35 mouse cellular contexts compared by ENCODE assay signal in the genomic region with DNA sequence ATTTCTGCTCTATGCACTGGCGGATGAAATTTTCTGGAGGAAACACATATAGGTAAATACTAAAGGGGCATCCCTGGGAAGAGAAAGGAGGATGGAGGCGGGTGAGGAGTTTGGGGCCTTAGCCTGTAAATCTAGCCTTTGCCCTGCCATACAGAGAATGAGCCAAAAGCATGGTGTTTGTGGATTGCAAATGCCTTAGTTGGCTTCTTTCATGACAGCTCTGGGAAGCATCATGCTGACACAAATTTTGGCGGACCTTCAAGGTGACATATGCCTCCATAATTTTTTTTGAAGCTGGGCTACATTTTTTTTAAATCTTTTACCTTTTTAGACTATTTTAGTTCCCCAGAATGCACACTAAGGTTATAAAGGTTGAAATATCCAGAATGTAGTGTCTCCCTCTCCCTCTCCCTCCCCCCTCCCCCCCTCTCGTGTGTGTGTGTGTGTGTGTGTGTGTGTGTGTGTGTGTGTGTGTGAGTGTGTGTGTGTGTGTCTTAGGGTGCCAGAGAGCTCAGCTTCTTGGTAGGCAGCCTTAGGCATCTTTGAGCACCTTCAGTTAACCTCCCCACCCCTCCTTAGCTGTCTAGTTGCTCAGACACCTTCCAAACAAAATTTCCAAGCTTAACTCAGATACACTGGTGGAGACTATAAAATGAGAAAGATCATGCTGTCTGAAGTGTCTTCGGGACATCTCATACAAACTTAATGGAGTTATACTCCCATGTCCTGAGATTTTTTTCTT. TPM values are rescaled to one million over a fixed set of nuclear protein-coding genes. Genes with fewer than 3 reads are reported as not detected.
A peak's percentile ranks its signal among the peaks of the same experiment; 100 is the strongest.
DNase-seq lines count a peak whose midpoint lies in the region; ATAC-seq and TF ChIP-seq lines count a peak whose summit lies in the region.
"Had no signal": no experiment of that assay in that cellular context is flagged by ENCODE, and none has a peak within 500 bp of the region (broad histone marks: within the 10 kb centered on the region; RNA-seq: fewer than 3 reads in every experiment).

No protein-coding gene starts in this region.

- H3K4me1 ChIP-seq in forebrain, postnatal 0 days (ENCODE audit: insufficient read depth) = no peaks in the 10 kb centered on the region; the same call in 1 of the 2 replicates
- H3K4me1 ChIP-seq in forebrain, embryonic 11.5 days (replicated peaks; ENCODE audit: control insufficient read depth, insufficient read depth, low read length) = no peaks in the 10 kb centered on the region
- H3K4me1 ChIP-seq: embryonic facial prominence, embryonic 13.5 days; heart, embryonic 15.5 days; intestine, embryonic 15.5 days; midbrain, embryonic 15.5 days had no signal

- ATAC-seq in forebrain, postnatal 0 days = peak; percentile 34; the same call in 1 of the 2 replicates
- ATAC-seq in forebrain, embryonic 11.5 days (replicated peaks; ENCODE audit: low FRiP score) = no peak
- ATAC-seq in cerebellum, adult (ENCODE audit: insufficient number of reproducible peaks, low FRiP score, low TSS enrichment) = peak; percentile 91
- ATAC-seq in inflammation-experienced regulatory T-cells, adult 6 months = no peak
- ATAC-seq: intestine, embryonic 15.5 days; liver, postnatal 0 days; lung, postnatal 0 days; midbrain, embryonic 15.5 days; Patski had no signal

- H3K4me3 ChIP-seq in forebrain, postnatal 0 days (ENCODE audit: low read depth, low read length) = no peak overlapping the region
- no peak overlapping the region for H3K4me3 ChIP-seq in forebrain, embryonic 11.5 days (ENCODE audit: low read depth, low read length)
- H3K4me3 ChIP-seq: embryonic facial prominence, embryonic 13.5 days; erythroblast, embryonic 14.5 days; heart, embryonic 15.5 days; intestine, embryonic 15.5 days; midbrain, embryonic 15.5 days had no signal

- H3K36me3 ChIP-seq in forebrain, postnatal 0 days (ENCODE audit: insufficient read depth) = no peaks in the 10 kb centered on the region
- H3K36me3 ChIP-seq in forebrain, embryonic 11.5 days (ENCODE audit: control insufficient read depth, insufficient read depth, low read length) = no peaks in the 10 kb centered on the region
- H3K36me3 ChIP-seq: embryonic facial prominence, embryonic 13.5 days; heart, embryonic 15.5 days; intestine, embryonic 15.5 days; midbrain, embryonic 15.5 days had no signal

- DNase-seq in forebrain, postnatal 0 days = peak; percentile 56
- DNase-seq in forebrain, embryonic 11.5 days (ENCODE audit: low spot score) = no peak
- peak; percentile 80 for DNase-seq in cerebellum, adult 8-10 months
- peak; percentile 75 to 85 for DNase-seq in cerebellum, postnatal 36 days
- no peak for DNase-seq in urinary bladder, adult 2 months (ENCODE audit: low spot score)
- DNase-seq: embryo, embryonic 11 days; gastrocnemius, postnatal 36 days; heart, postnatal 36 days; kidney, adult 9 months; kidney, postnatal 14 days; liver, postnatal 0 days; right cerebral cortex, adult 18-20 months; thymus, adult 2 months; thymus, postnatal 4 days had no signal

- no peak for TF ChIP-seq CTCF in forebrain, postnatal 0 days (IDR thresholded peaks at IDR 0.05; ENCODE audit: low read depth)

- no peak overlapping the region for H3K4me2 ChIP-seq in forebrain, postnatal 0 days (ENCODE audit: low read depth)
- H3K4me2 ChIP-seq in forebrain, embryonic 11.5 days (ENCODE audit: low read depth, low read length, severe bottlenecking) = no peak overlapping the region
- H3K4me2 ChIP-seq: embryonic facial prominence, embryonic 13.5 days; heart, embryonic 15.5 days; hindbrain, embryonic 14.5 days; intestine, embryonic 15.5 days; midbrain, embryonic 15.5 days had no signal

- H3K27me3 ChIP-seq in forebrain, postnatal 0 days (ENCODE audit: insufficient read depth, low read length) = no peaks in the 10 kb centered on the region
- H3K27me3 ChIP-seq in forebrain, embryonic 11.5 days (ENCODE audit: control insufficient read depth, insufficient read depth, low read length) = no peaks in the 10 kb centered on the region
- H3K27me3 ChIP-seq: embryonic facial prominence, embryonic 13.5 days; heart, embryonic 15.5 days; intestine, embryonic 15.5 days; midbrain, embryonic 15.5 days; Patski had no signal

- H3K9me3 ChIP-seq in forebrain, postnatal 0 days (ENCODE audit: low read length) = no peaks in the 10 kb centered on the region
- no peaks in the 10 kb centered on the region for H3K9me3 ChIP-seq in forebrain, embryonic 11.5 days (ENCODE audit: control insufficient read depth, low read length)
- H3K9me3 ChIP-seq: embryonic facial prominence, embryonic 13.5 days; heart, embryonic 15.5 days; intestine, embryonic 15.5 days; midbrain, embryonic 15.5 days had no signal

- 76% methylated on average over 5 of the region's 5 CpGs for WGBS in forebrain, postnatal 0 days
- whole genome bisulfite sequencing in forebrain, embryonic 11.5 days = 93% methylated on average over 5 of the region's 5 CpGs

- H3K9ac ChIP-seq in forebrain, postnatal 0 days = no peak overlapping the region
- no peak overlapping the region for H3K9ac ChIP-seq in forebrain, embryonic 11.5 days (ENCODE audit: low read length)
- H3K9ac ChIP-seq: embryonic facial prominence, embryonic 13.5 days; heart, embryonic 15.5 days; hindbrain, embryonic 14.5 days; intestine, embryonic 15.5 days; liver, postnatal 0 days; midbrain, embryonic 15.5 days had no signal

- no peak overlapping the region for H3K27ac ChIP-seq in forebrain, postnatal 0 days (ENCODE audit: low read depth, low read length)
- H3K27ac ChIP-seq in forebrain, embryonic 11.5 days (ENCODE audit: low read depth, low read length) = no peak overlapping the region
- H3K27ac ChIP-seq: embryonic facial prominence, embryonic 13.5 days; heart, embryonic 15.5 days; hindbrain, embryonic 14.5 days; intestine, embryonic 15.5 days; macrophage; midbrain, embryonic 15.5 days; stomach, postnatal 0 days had no signal

RNA-seq across cellular contexts. Expression of gene Rbm8a2, which starts 11.7 kb away (rescaled TPM):
- 0.33 TPM in 1 of 2 replicates, not detected in the other for total RNA-seq in forebrain, postnatal 0 days (2014; rRNA removed)
- polyA plus RNA-seq in forebrain, postnatal 0 days (2015; fragmentation: Nextera tagmentation; extraction: Ambion mirVana) = 0.34 and 0.57 TPM in 2 replicates
- 0.67 and 1.0 TPM in 2 replicates for polyA plus RNA-seq in forebrain, embryonic 11.5 days (2014; fragmentation: Nextera tagmentation; extraction: Ambion mirVana)
- 1 to 10 TPM in 1 of 3 experiments, under 1 TPM in 2; 0.63 to 2.5 (median 0.72) TPM for polyA plus RNA-seq in inflammation-experienced regulatory T-cells, adult 6 months (2017; shearing (Covaris generic))
- polyA plus RNA-seq in urinary bladder, adult 2 months (2012; rRNA removed) = 0.17 and 0.27 TPM in 2 replicates
- total RNA-seq: adrenal gland, adult 18-20 months; gastrocnemius, adult 18-20 months; gastrocnemius, postnatal 36 days; heart, postnatal 36 days; layer of hippocampus, adult 18-20 months; layer of hippocampus, postnatal 14 days; liver, adult 2 months had no signal
- polyA plus RNA-seq: erythroblast, embryonic 14.5 days; liver, adult 2 months; thymus, adult 2 months had no signal

RNA-seq across cellular contexts. Expression of gene Gm38100, which starts 47.0 kb away (rescaled TPM):
- not detected in 2 replicates for total RNA-seq in forebrain, postnatal 0 days (2014; rRNA removed)
- not detected in 2 replicates for polyA plus RNA-seq in forebrain, postnatal 0 days (2015; fragmentation: Nextera tagmentation; extraction: Ambion mirVana)
- polyA plus RNA-seq in forebrain, embryonic 11.5 days (2014; fragmentation: Nextera tagmentation; extraction: Ambion mirVana) = 0.20 and 0.31 TPM in 2 replicates
- not detected for polyA plus RNA-seq in inflammation-experienced regulatory T-cells, adult 6 months (2017; shearing (Covaris generic))
- not detected in 2 replicates for polyA plus RNA-seq in urinary bladder, adult 2 months (2012; rRNA removed)
- total RNA-seq: adrenal gland, adult 18-20 months; ES-E14; gastrocnemius, adult 18-20 months; gastrocnemius, postnatal 36 days; heart, postnatal 36 days; layer of hippocampus, adult 18-20 months; layer of hippocampus, postnatal 14 days; left cerebral cortex, adult 8-10 months; liver, adult 2 months had no signal
- polyA plus RNA-seq: erythroblast, embryonic 14.5 days; hindbrain, embryonic 14.5 days; intestine, embryonic 15.5 days; limb, embryonic 11.5 days; liver, adult 2 months; liver, postnatal 0 days; lung, postnatal 0 days; macrophage; midbrain, embryonic 15.5 days; neural tube, embryonic 14.5 days; Patski; stomach, postnatal 0 days had no signal

Comparison
In these comparisons a context has a peak if more than half of its experiments do, and no peak if none do; other contexts are left out.
1. ATAC-seq: peak in forebrain, postnatal 0 days (single experiment) and cerebellum, adult (single experiment); none in forebrain, embryonic 11.5 days (single experiment) and inflammation-experienced regulatory T-cells, adult 6 months (single experiment).
2. DNase-seq: peak in forebrain, postnatal 0 days (single experiment), cerebellum, adult 8-10 months (single experiment) and cerebellum, postnatal 36 days (2 of 2); none in forebrain, embryonic 11.5 days (single experiment) and urinary bladder, adult 2 months (single experiment).